Mouse (Mus musculus): ENCODE results near the gene Pax3. TPM values are rescaled to one million over a fixed set of nuclear protein-coding genes. Genes with fewer than 3 reads are reported as not detected.

Pax3 gene
- polyA plus RNA-seq (2014; fragmentation: Nextera tagmentation; extraction: Ambion mirVana): 38.1 and 41.5 TPM in 2 replicates

DNA sequence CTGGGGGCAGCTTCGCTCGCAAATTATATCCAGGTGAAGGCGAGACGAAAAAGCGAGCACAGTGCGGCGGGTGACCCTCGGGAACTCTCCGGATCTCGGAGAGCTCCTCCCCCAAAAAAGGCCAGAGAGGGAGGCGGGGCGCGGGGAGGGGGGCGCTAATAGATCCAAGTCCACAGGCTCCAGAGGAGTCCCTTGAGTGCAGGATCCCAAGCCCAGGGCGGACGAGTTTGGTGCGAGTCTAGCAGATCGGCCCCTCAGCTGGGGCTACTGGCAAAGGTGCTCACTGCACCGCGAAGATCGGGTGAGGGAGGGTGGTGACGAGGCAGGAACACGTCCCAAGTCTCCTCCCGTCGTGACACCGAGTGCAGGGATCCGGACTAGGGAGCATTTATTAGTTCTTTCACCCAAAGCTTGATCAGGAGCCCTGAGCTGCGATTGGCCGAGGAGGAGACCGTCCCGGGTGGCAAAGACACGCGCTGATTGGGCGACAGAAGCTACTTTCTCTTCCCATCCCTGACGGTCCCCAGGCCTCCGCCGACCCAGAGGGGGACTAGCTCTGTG, at the start of gene Pax3:
Gene Pax3, minus strand, starts transcription at position 384 of the 561 bp plus-strand sequence.
- DNase-seq (ENCODE audit: low spot score, missing footprints) (peak; percentile 98), ATAC-seq (ENCODE audit: low FRiP score) (peak; percentile 80)
- WGBS: 1% methylated on average over 37 of the region's 37 CpGs
- H3K36me3 ChIP-seq (ENCODE audit: control insufficient read depth, insufficient read depth, low read length): no peaks in the 10 kb centered on the region
- peak within 1 kb of the TSS; percentile 95 for H3K27ac ChIP-seq (ENCODE audit: low read depth, low read length)
- H3K4me2 ChIP-seq: peak within 1 kb of the TSS; percentile 72
- peaks cover 72% of the 10 kb centered on the region for H3K27me3 ChIP-seq (ENCODE audit: control insufficient read depth, insufficient read depth, low read length)
- peaks cover 23% of the 10 kb centered on the region for H3K4me1 ChIP-seq (ENCODE audit: control insufficient read depth, insufficient read depth, low read length)
- no peaks in the 10 kb centered on the region for H3K9me3 ChIP-seq (ENCODE audit: control insufficient read depth, low read length)
- H3K4me3 ChIP-seq (ENCODE audit: low read depth, low read length): peak within 1 kb of the TSS; percentile 71
- peak within 1 kb of the TSS; percentile 85 for H3K9ac ChIP-seq (ENCODE audit: low read length)

DNA sequence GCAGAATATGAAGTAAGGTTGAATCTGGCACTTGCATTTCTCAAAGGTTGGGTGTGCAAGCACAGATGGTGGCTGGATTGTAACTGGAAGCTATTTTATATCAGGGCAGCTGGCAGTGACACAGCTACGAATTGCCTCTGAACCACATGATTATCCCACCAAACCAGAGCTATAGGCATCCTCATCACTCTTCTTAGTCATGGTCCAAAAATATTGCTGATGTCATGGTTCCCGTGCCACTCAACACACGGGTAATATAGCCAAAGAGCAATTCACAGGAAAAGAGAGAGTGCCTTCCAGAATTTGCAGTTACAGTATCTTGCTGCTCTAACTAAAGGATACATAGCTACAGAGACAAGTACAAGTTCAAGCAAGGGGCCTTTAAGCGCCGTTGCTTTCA, 37.4 kb upstream of the Pax3 start:
- Histone ChIP-seq H3K4me3 (ENCODE audit: low read depth, low read length) (no peak overlapping the region), H3K36me3 (ENCODE audit: control insufficient read depth, insufficient read depth, low read length) (no peaks in the 10 kb centered on the region), H3K27ac (ENCODE audit: low read depth, low read length) (no peak overlapping the region), H3K9me3 (ENCODE audit: control insufficient read depth, low read length) (no peaks in the 10 kb centered on the region; the same call in 1 of the 2 replicates), H3K9ac (ENCODE audit: low read length) (no peak overlapping the region), H3K4me1 (ENCODE audit: control insufficient read depth, insufficient read depth, low read length) (no peaks in the 10 kb centered on the region), H3K27me3 (ENCODE audit: control insufficient read depth, insufficient read depth, low read length) (no peaks in the 10 kb centered on the region), H3K4me2 (no peak overlapping the region)
- WGBS: 90% methylated on average over 5 of the region's 5 CpGs
- ATAC-seq (ENCODE audit: low FRiP score) (no peak), DNase-seq (ENCODE audit: low spot score, missing footprints) (peak; percentile 8)

DNA sequence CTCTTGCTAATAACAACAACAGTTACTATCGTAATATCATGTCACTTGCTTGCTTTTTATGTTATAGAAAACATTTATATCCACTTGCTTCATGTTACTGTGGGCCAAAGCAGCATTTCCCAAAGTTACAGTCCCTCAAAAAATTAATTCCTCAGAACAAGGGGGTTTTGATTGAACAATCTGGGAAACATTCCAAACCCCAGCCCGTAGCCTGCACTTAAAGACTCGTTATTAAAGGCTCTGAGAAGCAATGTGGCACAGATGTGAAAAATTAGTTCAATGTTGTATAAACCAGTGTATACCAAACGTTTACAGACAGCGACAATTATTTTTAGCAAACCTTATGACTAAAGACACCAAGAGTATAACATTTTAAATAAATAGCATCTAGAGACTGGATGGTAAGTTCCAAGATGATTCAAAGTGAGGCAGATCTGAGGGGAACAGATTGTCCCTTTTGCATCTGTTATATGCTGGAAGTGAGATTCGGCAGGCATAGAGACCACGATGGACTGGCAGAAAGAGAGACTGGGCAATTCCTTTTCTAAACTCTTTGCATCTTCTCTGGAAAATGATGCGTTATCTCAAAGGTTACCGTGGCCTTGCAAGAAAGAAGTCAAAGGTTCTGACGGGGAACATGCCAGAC, 35.1 kb upstream of the Pax3 start:
- no peaks in the 10 kb centered on the region for H3K36me3 ChIP-seq (ENCODE audit: control insufficient read depth, insufficient read depth, low read length)
- no peak overlapping the region for H3K27ac ChIP-seq (ENCODE audit: low read depth, low read length)
- no peaks in the 10 kb centered on the region; the same call in 1 of the 2 replicates for H3K9me3 ChIP-seq (ENCODE audit: control insufficient read depth, low read length)
- no peak overlapping the region for H3K4me2 ChIP-seq
- H3K27me3 ChIP-seq (ENCODE audit: control insufficient read depth, insufficient read depth, low read length): no peaks in the 10 kb centered on the region
- ATAC-seq (ENCODE audit: low FRiP score) (no peak), DNase-seq (ENCODE audit: low spot score, missing footprints) (peak; percentile 21)
- H3K4me1 ChIP-seq (ENCODE audit: control insufficient read depth, insufficient read depth, low read length): no peaks in the 10 kb centered on the region
- 87% methylated on average over 10 of the region's 10 CpGs for WGBS
- H3K4me3 ChIP-seq (ENCODE audit: low read depth, low read length): no peak overlapping the region
- no peak overlapping the region for H3K9ac ChIP-seq (ENCODE audit: low read length)

DNA sequence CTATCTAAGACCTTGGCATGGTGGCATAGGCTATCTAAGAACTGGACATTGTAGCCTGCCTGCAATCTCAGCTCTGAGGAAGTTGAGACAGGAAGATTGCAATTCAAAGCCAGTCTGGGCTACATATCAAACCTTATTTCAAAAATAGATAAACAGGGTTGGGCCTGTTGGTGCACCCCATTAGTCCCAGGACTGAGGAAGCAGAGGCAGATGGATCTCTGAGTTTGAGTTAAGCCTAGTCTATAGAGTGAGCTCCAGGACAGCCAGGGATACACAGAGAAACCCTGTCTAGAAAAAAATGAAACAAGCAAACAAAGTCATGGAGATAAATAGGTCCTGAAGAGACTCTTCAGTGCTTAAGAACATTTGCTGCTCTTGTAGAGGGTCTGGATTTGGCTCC, 32.9 kb upstream of the Pax3 start:
- Histone ChIP-seq H3K4me2 (no peak overlapping the region), H3K9me3 (ENCODE audit: control insufficient read depth, low read length) (no peaks in the 10 kb centered on the region), H3K27ac (ENCODE audit: low read depth, low read length) (no peak overlapping the region), H3K9ac (ENCODE audit: low read length) (no peak overlapping the region), H3K36me3 (ENCODE audit: control insufficient read depth, insufficient read depth, low read length) (no peaks in the 10 kb centered on the region), H3K4me1 (ENCODE audit: control insufficient read depth, insufficient read depth, low read length) (no peaks in the 10 kb centered on the region), H3K4me3 (ENCODE audit: low read depth, low read length) (no peak overlapping the region), H3K27me3 (ENCODE audit: control insufficient read depth, insufficient read depth, low read length) (no peaks in the 10 kb centered on the region)
- DNase-seq (ENCODE audit: low spot score, missing footprints): peak; percentile 72
- no peak for ATAC-seq (ENCODE audit: low FRiP score)

DNA sequence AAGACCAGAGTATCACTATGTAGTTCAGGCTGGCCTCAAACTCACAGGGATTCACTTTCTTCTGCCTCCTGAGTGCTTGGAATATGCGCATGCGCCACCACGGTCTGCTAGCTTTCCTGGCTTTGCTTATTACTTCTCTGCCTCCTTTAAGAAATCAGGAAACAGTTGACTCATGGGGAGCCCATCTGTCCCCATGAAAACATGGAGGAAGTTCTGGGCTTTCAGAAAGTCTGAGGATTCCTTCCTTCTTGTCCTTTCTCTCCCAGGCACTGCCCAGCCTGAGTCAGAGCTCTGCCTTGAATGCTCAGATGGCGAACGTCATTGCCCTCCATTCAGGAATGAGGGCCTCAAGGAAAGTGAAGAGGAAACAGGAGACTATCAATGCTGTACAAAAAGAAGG, 31.8 kb upstream of the Pax3 start:
- H3K9ac ChIP-seq (ENCODE audit: low read length): no peak overlapping the region
- H3K9me3 ChIP-seq (ENCODE audit: control insufficient read depth, low read length): no peaks in the 10 kb centered on the region
- H3K27ac ChIP-seq (ENCODE audit: low read depth, low read length): no peak overlapping the region
- H3K36me3 ChIP-seq (ENCODE audit: control insufficient read depth, insufficient read depth, low read length): no peaks in the 10 kb centered on the region
- H3K27me3 ChIP-seq (ENCODE audit: control insufficient read depth, insufficient read depth, low read length): no peaks in the 10 kb centered on the region
- 72% methylated on average over 5 of the region's 5 CpGs for WGBS
- no peak overlapping the region for H3K4me3 ChIP-seq (ENCODE audit: low read depth, low read length)
- H3K4me1 ChIP-seq (ENCODE audit: control insufficient read depth, insufficient read depth, low read length): no peaks in the 10 kb centered on the region
- no peak for ATAC-seq (ENCODE audit: low FRiP score)
- peak; percentile 66 for DNase-seq (ENCODE audit: low spot score, missing footprints)
- no peak overlapping the region for H3K4me2 ChIP-seq

DNA sequence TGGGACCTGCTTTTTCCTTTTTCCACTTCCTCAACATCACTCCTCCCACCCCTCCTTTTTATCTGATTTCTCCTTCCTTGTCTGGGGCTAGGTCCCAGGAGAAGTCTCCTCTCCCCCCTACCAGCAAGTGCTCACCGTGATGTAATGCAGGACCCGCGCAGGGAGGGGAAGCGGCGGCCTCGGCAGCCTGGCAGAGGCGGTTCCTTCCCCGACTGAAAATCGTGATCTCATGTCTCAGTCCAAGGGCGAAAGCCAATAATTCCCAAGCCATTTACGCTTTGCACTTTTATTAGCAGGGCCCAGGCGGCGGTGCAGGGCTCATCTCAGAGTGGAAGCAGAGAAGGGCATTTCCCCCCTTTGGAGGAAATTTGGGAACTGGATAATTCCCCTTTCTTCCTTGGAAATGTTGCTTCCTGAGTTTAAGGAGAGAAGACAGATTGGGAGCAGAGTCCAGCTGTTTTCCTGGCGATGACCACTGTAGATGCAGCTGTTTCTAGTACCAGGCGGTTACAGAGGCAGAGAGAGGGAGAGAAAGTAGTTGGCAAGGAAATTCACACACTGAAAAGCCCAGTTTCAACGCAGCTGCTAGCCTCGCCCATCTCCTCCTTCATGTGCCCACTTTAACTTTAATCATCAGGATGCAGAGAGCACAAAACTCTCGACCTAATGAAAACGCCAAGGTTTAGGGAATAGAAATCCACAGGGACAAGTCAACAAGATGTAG, 21.3 kb upstream of the Pax3 start:
- H3K27me3 ChIP-seq (ENCODE audit: control insufficient read depth, insufficient read depth, low read length): peaks cover 66% of the 10 kb centered on the region
- 3% methylated on average over 19 of the region's 19 CpGs for WGBS

DNA sequence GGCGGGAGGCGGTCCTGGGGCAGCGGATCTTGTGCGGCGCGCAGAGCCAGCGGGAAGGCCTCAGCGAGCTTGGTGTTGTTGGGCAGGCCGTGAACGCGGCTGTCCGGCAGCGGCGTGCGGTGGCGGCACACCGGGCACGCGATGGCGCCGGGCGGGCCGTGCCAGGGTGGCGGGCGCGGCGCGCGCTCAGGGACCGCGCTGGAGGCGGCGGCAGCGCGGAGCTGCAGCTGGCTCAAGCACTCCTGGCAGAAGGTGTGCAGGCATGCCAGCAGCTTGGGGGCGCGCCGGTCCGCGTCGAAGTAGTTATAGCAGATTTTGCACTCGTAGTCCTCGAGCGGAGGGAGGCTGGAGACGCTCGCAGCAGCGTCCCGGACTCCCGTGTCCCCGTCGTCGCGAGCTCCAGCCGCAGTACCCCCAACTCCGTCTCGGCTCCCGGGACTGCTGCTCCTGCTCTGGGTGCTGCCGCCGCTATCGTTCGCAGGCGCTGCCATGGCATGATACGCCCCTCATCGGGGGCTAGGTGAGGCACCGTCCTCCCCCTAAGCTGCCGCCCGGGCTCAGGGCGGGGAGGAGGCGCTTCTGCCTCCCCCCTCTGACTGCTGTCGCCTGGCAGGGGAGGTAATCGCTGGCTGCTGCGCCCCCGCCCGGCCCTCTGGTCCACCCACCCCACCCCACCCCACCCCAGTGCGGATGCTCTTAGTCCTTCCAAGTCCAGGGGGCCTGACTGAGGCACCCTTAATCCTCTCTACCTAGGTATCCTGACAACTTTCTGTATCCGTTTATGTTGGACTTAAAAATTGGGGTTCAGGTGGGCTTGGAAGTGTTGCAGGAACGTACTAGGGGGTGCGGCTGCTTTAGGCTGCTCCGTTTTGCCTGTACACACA, 20.5 kb upstream of the Pax3 start:
- H3K27ac ChIP-seq (ENCODE audit: low read depth, low read length): no peak overlapping the region
- WGBS: under 1% methylated on average over 77 of the region's 79 CpGs

More for the DNA sequence above, 21.3 kb upstream of the Pax3 start:
- ATAC-seq (ENCODE audit: low FRiP score) (peak; percentile 22), DNase-seq (ENCODE audit: low spot score, missing footprints) (peak; percentile 94)
- Histone ChIP-seq H3K27ac (ENCODE audit: low read depth, low read length) (no peak overlapping the region), H3K4me2 (peak overlapping the region; percentile 86), H3K4me1 (ENCODE audit: control insufficient read depth, insufficient read depth, low read length) (peaks cover 13% of the 10 kb centered on the region), H3K4me3 (ENCODE audit: low read depth, low read length) (peak overlapping the region; percentile 59), H3K36me3 (ENCODE audit: control insufficient read depth, insufficient read depth, low read length) (no peaks in the 10 kb centered on the region), H3K9me3 (ENCODE audit: control insufficient read depth, low read length) (no peaks in the 10 kb centered on the region), H3K9ac (ENCODE audit: low read length) (no peak overlapping the region; the same call in 1 of the 2 replicates)

DNA sequence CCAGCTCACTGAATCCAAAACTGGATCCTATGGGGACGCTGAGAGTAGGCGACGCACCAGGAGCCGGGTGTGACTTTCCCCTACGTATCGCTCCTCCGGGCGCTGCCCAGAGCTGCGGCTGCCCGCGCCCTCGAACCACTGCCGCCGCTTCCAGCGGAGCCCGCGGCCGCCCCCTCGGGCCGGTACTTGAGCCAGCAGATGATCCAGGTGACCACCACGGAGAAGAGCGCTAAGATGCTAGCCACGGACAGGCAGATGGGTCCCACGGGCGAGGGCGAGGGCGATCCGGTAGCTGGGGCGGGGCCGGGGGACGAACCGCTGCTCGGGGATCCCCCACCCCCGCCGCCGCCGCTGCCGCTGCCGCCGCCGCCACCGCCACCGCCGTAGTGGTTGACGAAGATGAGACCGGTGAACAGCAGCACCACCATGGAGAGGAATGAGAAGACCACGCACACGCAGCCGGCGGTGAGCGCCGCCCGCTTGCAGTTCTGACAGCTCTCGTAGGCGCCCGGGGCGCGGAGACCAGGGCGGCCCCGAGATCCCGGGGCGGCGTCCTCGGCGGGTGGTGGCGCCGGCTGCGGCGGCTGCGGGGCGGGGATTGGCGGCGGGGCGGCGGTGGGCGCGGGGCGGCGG, 19.7 kb upstream of the Pax3 start:
- ATAC-seq (ENCODE audit: low FRiP score): peak; percentile 43

More for the DNA sequence above, 20.5 kb upstream of the Pax3 start:
- peaks cover 13% of the 10 kb centered on the region for H3K4me1 ChIP-seq (ENCODE audit: control insufficient read depth, insufficient read depth, low read length)
- peak overlapping the region; percentile 86 for H3K4me2 ChIP-seq
- H3K9me3 ChIP-seq (ENCODE audit: control insufficient read depth, low read length): no peaks in the 10 kb centered on the region
- H3K4me3 ChIP-seq (ENCODE audit: low read depth, low read length): peak overlapping the region; percentile 59
- no peaks in the 10 kb centered on the region for H3K36me3 ChIP-seq (ENCODE audit: control insufficient read depth, insufficient read depth, low read length)
- peak overlapping the region; percentile 61 for H3K9ac ChIP-seq (ENCODE audit: low read length)
- ATAC-seq (ENCODE audit: low FRiP score) (peak; percentile 51), DNase-seq (ENCODE audit: low spot score, missing footprints) (peak; percentile 95)
- peaks cover 75% of the 10 kb centered on the region for H3K27me3 ChIP-seq (ENCODE audit: control insufficient read depth, insufficient read depth, low read length)

More for the DNA sequence above, 19.7 kb upstream of the Pax3 start:
- peak overlapping the region; percentile 59 for H3K4me3 ChIP-seq (ENCODE audit: low read depth, low read length)
- H3K27ac ChIP-seq (ENCODE audit: low read depth, low read length): no peak overlapping the region
- H3K9ac ChIP-seq (ENCODE audit: low read length): peak overlapping the region; percentile 61
- peak; percentile 96 for DNase-seq (ENCODE audit: low spot score, missing footprints)
- H3K27me3 ChIP-seq (ENCODE audit: control insufficient read depth, insufficient read depth, low read length): peaks cover 82% of the 10 kb centered on the region
- H3K9me3 ChIP-seq (ENCODE audit: control insufficient read depth, low read length): no peaks in the 10 kb centered on the region
- WGBS: under 1% methylated on average over 39 of the region's 79 CpGs
- H3K36me3 ChIP-seq (ENCODE audit: control insufficient read depth, insufficient read depth, low read length): no peaks in the 10 kb centered on the region
- H3K4me2 ChIP-seq: peak overlapping the region; percentile 86
- H3K4me1 ChIP-seq (ENCODE audit: control insufficient read depth, insufficient read depth, low read length): peaks cover 13% of the 10 kb centered on the region
